Mouse (Mus musculus) spleen, adult 2 months (tissue): Measurements from ENCODE around the gene Spsb1.

Experiments used
- CTCF ChIP-seq: fragments of 200-500 bp; IDR thresholded peaks from 2 replicates; pipeline ENCODE4 v1.5.1; 2011; ENCODE audit warnings: mild to moderate bottlenecking, inconsistent platforms; ENCODE audit not compliant: insufficient read depth, insufficient read length, insufficient replicate concordance; ENCODE audit errors: extremely low read depth
- POLR2A ChIP-seq: fragments of 200-500 bp; IDR thresholded peaks from 2 replicates; pipeline ENCODE4 v1.6.1; 2011; ENCODE audit warnings: low read depth, low read length, inconsistent platforms

DNA sequence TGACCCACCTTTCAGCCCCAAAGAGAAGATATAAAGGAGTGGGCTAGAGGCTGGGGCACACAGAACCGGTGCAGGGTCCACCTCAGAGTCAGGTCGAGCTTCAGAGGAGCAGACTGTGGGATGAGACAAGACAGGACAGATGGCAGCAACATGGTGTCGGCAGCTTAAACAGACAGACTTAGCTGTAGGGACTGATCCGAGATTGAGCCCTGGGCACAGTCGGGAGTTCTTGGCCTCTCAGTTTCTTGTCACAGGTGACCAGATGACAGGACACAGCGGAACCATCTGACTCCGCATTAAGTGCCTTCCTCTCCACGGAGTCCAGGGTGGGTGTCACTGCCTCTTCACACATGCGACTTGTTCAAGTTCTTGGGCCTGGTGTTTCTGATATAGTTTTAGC lies 12.1 kb upstream of the Spsb1 start:
- TF ChIP-seq CTCF = no peak
- no peak for TF ChIP-seq POLR2A
